Mouse (Mus musculus): ENCODE measurements around the gene Susd2.

The Susd2 gene

DNA sequence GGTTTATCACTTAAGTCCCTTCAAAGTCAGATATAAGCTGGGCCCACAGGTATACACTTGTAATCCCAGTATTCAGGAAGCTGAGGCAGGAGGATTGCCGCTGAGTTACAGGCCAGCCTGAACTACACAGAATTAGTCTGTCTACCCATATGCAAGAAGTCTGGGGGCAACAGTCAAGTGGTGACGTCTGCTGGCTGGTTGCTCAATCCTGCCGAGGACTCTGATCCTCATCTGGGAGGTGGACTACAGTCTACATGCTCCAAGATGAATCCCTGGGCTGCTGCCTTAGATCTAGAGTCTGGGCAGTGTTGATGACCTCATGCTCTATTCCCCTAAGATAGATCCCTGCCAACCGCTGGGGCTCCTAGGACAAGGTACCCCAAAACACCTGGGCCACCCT, 10.2 kb upstream of the Susd2 start:
- no peak for DNase-seq (ENCODE audit: low spot score)

DNA sequence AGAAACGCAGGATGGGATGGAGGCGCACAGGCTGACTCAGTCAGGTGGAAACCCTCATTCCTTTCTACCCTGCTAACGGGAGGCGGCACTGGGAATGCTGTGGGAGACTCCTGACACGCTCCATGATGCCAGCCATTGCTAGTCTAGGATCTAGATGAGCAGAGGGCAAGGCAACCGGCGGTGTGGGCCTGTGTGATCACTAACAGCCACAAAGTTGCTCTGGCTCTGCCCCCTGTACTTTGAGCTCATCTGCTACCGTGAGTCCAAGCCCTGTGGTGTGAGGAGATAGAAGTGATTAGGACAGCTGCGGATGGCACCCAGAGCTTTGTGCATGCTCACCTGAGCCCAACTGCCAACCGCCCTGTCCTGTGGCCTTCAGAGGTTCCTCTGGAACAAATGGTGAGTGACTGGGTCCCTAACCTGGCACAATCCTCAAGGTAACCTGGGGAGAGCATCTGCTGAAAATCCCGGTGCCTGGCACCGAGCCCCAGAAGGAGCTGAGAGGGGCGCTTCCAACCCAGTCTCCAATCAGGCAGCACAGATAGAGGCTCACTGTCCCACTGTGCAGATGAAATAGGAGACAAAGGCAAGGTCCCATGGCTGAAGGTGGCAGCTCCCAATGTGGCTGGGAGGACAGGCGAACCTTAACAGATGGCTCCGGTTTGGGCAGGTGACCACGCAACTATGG, 7.7 kb upstream of the Susd2 start:
- no peak for DNase-seq (ENCODE audit: low spot score)

DNA sequence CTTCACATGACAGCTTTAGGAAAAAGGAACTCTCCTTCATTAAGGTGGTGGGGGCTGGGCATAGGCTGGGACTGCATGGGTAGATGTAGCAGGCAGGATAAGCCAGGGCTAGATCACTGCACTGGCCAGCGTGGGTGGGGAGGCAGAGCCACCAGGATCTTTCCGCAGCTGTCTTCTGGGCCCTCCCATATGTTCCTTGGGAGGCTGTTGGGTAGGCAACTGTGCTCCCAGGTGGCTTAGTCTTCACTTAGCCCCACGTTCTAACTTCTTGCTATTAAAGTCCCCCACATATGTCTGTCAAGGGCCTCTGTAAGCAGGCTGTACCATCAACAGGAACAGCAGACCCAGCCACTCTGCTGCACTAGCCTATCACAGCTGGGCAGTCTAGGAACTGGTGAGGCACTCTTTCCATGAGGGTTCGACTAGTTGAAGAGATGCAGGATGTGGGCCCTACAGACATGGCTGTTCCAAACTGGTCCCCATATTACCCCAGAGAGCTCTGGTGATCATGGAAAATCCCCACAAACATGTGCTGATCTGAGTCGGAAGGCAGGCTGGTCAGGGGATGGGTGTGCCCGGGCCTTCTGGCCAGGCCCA, 6.6 kb upstream of the Susd2 start:
- no peak for DNase-seq (ENCODE audit: low spot score)

DNA sequence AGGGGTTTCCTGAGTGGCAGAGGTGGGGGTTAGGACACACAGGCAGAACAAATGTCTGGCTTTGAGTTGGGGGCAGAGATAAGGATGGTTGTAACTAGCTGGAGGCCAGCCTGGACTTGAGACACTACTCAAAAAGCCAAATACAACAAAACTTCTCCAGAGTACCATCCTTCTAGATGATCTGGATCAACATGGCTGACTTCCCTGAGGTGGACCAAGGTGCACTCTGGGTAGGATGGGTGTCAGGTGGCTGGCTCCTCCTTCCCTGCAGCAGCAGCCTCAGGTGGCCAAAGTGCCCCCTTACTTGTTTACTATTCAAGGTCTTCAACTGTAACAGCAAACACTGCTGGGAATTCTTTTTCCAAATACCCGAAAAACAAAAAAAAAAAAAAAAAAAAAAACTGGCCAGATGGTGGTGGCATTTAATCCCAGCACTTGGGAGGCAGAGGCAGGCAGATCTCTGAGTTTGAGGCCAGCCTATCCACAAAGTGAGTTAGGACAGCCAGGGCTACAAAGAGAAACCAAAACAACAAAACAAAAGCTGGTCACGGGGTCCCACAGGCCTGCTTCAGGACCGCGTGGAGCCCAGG, 5.7 kb upstream of the Susd2 start:
- DNase-seq (ENCODE audit: low spot score), result no peak

DNA sequence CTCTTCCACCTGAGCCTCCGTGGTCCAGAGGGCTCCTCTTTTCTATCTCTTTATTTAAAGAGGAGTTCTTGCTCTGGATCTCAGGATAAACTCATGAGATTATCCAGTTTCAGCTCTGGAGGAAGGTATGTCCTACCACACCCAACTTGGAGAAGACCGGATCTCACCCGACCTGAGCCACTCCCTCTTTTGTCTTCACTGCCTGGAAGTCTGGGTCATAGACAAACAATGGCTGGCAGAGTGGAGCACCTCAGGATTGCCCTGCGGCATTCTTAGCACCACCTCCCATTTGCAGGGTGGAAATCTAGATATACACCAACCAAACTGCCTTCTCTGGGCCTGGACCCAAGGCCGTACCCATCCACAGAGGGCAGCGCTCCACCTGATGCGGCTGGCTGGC, 5.2 kb upstream of the Susd2 start:
- DNase-seq (ENCODE audit: low spot score), result no peak

DNA sequence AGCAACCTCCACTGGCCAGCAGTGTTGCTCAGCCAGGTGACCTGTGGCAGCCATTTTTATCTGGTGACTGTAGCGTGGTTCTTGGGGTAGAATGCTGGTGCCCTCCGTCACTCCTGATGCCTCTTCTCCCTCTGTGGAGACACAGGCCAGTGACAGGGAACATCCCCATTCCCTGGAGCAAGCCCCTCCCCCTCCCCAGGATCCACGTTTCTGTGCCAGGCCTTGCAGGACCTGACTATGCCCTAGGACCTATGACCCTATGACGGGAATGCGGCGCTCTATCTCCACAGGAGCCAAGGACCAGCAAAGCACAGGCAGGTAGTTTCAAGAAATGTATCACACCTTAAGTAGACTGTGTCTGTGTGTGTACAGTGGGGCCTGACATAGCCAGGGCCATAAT, 4.3 kb upstream of the Susd2 start:
- no peak for DNase-seq (ENCODE audit: low spot score)

DNA sequence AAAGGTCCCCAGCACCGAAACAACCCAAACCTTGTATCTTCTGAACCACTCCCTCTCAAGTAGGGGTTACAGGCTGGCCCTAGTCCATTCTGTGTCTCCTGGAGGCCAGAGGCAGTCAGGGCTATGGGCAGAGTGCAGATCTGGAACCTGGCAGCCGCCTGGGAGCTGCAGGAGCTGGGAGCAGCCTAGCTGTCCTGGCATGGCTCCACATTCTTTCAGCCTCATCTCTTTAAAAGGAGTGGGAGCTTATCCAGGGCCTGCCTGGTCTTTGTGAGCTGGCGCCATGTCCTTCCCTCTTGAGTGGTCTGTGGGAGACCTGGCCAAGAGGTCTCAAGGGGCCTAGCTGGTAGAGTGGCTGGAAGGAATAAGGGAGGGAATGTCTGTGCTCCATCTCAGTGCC, 3.6 kb upstream of the Susd2 start:
- no peak for DNase-seq (ENCODE audit: low spot score)

DNA sequence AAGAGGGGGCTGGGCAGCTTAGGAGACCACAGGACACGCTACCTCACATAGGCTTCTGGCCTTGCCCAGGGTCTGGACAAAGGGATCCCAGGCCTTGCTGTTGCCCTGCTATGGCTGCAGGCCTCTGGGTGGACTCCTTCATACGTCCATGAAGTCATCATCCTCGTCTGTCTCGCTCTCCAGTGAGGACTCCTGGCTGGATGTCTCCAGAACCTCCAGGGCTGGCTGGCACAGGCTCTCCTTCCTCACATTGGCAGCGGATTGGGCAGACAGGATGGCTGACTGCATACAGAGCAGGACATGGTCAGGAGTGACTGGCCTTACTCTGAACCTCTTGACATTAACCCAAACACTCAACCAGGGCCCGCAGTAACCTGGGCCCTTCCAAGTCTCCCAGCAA, 2.6 kb upstream of the Susd2 start:
- no peak for DNase-seq (ENCODE audit: low spot score)

DNA sequence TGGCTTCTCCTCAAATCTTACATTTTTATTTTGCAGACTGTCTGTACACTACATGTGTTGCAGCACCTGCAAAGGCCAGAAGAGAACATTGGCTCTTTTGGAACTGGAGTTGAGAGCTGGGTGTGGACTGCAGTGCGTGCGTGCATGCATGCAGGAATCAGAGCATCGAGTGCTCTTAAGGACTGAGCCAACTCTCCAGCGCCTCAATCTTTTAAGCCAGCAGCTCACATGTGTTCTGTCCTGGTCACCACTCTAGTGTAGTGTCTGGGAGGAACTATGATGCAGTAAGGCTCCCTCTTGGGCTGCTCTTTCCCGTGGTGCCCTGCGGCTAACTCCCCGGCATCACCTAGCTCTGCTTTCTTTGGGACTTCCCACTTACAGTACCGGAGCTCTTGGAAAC, 1.8 kb upstream of the Susd2 start:
- DNase-seq (ENCODE audit: low spot score), result no peak

DNA sequence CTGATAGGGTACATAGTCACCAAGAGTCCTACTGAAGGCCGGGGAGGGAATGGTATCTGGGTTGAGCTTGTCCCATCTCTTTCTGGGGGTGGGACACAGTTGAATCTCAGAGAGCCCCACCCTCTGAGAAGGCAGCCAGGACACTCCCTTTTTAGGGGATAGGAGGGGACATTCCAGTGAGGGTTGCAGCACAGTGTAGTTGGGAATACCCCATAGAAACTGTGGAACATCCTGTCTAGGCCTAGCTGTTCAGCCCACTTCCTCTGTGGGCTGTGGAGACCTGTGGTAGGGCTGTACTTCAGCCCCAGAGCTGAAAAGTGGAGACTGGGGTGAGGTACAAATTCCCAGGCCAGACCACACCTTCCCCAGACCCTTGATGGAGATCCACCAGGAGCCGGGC, 917 bp downstream of the Susd2 start:
- DNase-seq (ENCODE audit: low spot score), result no peak

DNA sequence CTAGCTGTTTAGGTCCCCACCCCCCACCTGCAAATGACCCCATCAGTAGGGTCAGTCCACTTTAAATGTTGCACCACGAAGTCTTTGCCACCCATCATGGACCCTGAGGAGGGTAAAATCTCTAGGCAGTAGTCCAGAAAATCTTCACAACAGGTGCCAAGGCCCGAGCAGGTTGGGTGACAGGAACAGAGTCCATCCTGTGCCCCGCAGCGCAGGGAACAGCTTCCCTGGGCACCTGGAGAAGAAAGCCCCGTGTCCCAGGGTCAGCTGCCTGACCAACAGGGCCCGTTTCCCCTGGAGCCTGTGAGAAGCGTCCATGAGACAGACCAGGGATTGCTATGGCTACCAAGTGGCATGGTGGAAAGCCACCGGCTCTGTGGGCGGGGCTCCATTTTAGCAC, 1.4 kb downstream of the Susd2 start:
- no peak for DNase-seq (ENCODE audit: low spot score)

DNA sequence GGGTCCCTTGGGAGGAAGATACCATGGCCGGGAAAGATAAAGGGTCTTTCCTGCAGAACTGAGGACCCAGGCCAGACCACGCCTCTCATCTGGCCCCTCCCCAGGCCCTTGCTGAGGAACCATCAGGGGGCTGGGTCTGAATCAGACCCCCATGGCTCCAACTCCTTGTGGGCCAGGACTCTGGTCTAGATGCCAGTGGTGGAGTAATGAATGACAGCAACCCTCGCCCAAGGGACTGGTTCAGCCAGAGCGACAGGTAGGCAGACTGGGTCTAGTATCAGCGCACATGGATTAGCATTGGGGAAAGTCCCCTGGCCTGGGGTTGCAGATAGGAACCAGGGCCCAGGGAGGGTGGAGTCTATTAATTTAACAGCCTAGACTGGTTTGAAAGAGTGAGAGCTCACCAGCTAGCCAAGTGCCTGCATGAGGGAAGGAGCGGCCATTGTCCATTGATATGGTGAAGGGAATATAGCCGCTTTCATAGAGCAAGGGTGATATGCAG, 2.0 kb downstream of the Susd2 start:
- no peak for DNase-seq (ENCODE audit: low spot score)

DNA sequence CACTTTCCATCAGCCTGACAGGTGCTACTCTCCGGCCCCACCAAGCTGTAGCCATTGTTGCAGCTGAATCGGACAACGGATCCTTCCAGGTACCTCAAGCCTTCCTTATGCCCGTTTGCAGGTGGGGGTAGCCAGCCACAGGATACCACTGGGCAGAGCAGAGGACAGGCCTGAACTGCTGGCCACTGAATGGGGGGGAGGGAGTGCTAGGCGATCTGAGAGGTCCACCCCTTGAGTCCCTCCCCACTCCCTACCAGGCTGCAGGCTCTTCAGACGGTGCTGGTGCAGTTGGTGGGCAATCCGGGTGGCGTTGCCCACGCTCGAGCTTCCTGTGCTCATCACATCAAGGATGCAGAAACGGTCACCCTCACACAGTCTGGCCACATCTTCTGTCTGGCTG, 6.1 kb downstream of the Susd2 start:
- no peak for DNase-seq (ENCODE audit: low spot score)

DNA sequence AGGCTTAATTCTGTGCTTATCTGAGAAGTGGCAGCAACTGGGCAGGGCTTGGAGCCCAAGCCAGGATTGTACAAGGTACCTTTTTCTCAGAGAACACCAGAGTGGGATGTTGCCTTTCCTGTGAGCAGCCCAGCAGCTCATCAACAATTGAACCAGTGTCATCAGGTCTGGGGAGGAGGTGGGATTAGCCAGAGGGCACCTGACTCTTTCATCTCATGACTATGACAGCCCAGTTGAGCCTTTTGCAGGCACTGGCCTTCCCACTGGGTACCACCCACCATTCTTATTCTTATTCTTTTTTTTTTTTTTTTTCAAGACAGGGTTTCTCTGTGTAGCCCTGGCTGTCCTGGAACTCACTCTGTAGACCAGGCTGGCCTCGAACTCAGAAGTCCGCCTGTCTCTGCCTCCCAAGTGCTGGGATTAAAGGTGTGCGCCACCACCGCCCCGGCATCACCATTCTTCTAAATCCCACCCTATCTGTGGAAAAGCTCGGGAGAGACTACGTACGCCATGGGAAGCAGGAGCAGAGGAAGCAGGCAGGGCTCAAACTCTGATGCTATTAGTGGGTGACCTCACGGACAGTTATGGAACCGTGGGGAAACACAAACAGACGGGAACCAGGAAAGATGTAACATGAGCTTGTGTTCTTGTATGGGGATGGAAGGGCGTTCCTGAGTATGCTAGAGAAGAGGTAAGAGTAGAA, 7.6 kb downstream of the Susd2 start:
- no peak for DNase-seq (ENCODE audit: low spot score)

DNA sequence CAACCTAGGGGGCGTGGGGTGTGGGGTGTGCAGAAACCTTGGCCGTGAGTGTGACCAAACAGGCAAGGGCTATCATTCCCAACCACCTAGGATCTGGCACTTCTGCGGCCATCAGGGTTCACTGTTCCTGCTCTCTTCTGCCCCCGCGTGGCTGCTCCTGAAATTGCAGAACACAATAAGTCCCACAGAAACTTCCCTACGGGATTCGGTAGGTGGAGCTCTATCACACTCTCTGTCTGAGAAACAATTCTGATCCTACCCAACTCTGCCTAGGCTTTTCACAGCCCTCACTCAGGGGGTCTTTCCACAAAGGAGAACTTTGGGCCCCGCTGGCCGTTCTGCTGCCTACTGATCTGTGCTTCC, 8.1 kb downstream of the Susd2 start:
- DNase-seq (ENCODE audit: low spot score), result peak; percentile 94

DNA sequence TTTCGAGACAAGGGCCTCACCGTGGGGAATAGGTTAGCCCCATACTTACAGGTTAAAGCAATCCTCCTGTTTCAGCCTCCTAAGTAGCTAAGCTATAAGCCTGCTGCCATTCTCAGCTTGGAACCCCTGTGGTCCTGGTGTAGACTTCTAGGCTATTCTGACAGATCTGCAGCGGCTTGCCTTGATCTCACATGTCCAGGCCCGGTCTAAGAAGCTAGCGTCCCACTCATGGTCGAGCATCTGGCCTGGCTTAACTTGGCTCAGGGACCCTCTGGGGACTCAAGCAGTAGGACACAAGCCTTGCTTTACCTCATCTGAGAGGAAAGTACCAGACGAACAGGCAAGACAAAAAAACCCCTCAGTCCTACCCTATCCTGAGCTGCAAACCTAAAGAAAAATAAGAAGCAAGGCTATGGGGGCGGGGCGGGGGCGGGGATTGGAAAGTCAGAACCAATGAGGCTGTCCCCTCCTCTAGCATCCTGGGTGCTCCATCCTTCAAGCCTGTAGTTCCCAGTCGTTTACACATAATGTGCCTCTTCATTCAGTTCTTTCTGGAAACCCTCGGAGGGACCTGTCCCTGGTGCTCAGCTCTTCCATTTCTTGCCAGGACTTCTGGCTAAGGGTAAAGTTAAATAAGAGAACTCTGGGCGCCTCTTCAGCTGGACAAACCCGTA, 8.7 kb downstream of the Susd2 start:
- no peak for DNase-seq (ENCODE audit: low spot score)

DNA sequence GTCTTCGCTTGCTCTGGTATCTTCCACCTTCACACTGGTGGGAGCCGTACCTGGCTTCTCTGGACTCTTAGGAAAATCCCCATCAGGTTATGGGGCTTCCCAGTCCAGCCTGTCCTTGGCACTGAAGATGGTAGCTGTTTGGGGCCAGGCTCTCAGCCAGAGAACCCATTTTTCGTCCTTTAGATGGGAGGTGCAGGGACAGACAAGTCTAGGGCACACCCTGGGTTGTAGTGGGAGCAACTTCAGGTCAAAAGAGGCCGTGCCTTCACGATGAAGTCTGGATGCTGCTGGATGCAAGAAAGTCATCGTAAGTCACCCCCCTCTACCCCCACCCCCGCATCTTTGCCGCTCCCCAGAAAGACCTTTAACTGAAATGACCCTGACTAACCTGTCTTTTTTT, 9.2 kb downstream of the Susd2 start:
- DNase-seq (ENCODE audit: low spot score), result no peak

DNA sequence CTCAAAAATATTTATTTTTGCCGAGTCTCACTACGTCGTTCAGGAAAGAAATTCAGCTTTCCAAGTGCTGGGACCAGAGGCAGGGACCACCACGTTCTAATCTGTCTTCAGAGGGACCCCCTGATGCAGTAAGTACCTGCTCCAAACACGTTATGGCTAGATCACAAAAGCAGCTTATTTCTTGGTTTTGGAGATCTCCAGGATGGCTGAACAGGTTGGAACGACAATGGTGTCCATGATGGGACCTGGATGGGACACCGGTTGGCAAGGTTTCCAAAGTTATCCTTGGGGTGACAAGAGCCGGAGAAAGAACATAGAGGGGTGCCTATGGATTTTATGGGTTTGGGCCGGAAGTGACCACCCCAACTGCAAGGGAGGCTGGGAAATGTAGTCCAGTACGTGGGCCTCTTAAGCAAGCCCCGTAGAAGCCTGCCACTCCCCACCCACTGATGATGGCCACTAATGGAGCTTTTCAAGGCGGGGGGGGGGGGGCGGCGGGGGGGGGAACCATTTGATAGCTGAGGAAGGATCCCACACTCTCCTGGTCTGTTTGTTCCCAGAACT, 10.2 kb downstream of the Susd2 start:
- no peak for DNase-seq (ENCODE audit: low spot score)

DNA sequence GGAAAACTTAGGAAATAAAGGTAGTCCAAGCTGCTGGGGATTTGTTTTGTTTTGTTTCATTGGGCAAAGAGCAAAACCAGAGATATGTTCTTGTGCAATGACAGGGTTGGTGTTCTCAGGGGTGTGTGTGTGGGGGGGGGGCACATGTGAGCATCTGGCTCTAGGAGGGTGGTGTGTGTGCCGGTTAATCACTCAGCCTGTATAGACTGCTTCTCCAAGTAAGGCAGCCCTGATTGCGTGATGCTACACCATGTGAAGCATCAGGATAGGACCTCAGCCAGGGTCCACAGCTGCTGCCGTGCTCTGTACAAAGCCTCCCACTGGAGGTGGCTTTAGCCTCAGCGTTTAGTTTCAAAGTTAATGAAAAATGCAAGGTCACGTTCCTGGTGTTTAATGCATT, 10.8 kb downstream of the Susd2 start:
- DNase-seq (ENCODE audit: low spot score), result no peak

DNA sequence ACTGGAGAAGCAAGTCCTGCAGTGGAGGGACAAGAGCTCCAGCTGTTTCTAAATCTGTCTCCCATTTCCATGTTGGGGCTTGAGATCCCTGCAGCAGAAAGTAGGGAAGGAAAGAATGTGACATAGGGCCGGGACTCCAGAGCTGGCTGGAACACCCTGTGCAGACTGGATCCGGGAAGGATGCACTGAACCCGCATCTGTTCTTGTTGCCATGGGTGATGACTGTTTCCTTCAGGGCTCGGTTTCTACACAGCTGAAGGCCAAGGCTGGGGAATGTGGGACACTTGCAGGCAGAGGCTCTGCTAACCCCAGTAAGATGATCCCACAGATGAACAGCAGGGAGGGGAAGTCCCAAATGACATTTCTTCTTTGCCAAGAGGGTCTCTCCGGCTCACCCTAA, 11.2 kb downstream of the Susd2 start:
- DNase-seq (ENCODE audit: low spot score), result peak; percentile 13

DNA sequence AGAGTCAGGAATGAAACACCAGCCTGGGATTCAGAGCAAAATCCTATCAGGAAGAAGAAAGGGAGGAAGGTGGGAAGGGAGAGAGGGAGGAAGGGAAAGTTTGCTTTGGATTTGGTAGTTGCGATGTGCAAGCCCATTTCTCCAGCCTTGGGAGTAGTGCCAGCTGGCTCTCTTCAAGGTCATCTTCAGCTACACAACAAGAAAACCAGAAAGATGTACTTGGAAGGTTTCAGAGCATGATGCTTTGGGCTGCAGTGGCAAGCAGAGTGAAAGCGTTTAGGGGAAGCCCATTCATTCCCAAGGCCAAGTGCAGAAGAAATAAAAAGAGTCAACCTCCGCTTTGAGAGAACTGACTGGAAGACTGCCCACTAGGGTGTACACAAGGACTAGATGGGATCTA, 16.3 kb downstream of the Susd2 start:
- DNase-seq (ENCODE audit: low spot score), result no peak

DNA sequence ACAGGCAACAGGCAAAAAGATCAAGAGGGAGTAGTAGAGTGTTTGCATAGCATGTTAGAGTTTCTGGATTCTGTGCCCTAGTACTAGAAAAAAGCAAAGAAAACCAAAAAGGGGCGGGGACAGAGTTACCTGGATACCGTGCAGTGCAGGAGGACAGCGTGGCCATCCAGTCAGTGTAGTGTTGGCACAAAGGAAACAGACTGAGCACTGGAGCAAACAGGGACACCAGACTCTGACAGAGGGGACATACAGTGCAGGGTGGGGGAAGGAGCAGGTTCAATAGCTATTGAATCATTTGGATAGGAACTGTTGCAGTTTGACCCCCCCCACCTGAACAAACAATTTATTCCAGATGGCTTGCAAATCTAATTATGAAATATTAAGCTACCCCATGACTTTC, 16.8 kb downstream of the Susd2 start:
- DNase-seq (ENCODE audit: low spot score), result no peak

Measured in embryo, embryonic 10.5 days (tissue).